In the genomic region with DNA sequence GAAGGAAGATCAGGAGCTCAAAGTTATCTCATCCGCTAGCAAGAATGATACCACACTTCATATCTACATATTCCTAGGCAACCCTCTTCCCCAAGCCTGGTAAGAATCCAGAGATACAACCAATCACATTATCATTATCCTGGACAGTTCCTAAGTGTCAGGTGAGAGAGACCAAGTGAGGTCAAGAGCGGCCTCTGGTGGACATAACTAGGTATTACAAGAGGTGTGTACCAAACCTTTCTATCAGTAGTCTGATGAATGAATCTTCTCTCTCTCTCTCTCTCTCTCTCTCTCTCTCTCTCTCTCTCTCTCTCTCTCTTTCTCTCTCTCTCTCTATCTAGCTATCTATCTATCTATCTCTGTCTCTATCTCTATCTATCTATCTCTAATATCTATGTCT, we compare ENCODE assay signal across 9 mouse cellular contexts. TPM values are rescaled to one million over a fixed set of nuclear protein-coding genes. Genes with fewer than 3 reads are reported as not detected.
A peak's percentile ranks its signal among the peaks of the same experiment; 100 is the strongest.
DNase-seq lines count a peak whose midpoint lies in the region; ATAC-seq and TF ChIP-seq lines count a peak whose summit lies in the region.
"Had no signal": no experiment of that assay in that cellular context is flagged by ENCODE, and none has a peak within 500 bp of the region (broad histone marks: within the 10 kb centered on the region; RNA-seq: fewer than 3 reads in every experiment).

No protein-coding gene starts in this region.

- TF ChIP-seq CTCF in testis, adult 2 months (IDR thresholded peaks at IDR 0.05; ENCODE audit: control insufficient read depth, insufficient read depth, insufficient replicate concordance, low read depth, low read length) = peak; percentile 26; the same call in 1 of the 2 replicates
- peak; percentile 80 for TF ChIP-seq CTCF in layer of hippocampus, adult 2 months (conservative IDR thresholded peaks at IDR 0.05)

- H3K9me3 ChIP-seq in heart, embryonic 12.5 days (replicated peaks) = no peaks in the 10 kb centered on the region
- H3K9me3 ChIP-seq: neural tube, embryonic 13.5 days had no signal

- intact Hi-C loops in heart, postnatal 10 days (cut with DNase I) = loop anchor here (5.0 kb wide), 1 partner anchor 524 kb away; no protein-coding TSS in a partner anchor

- no peak for ATAC-seq in heart, embryonic 12.5 days (ENCODE audit: insufficient number of reproducible peaks, low FRiP score)

- 0 out of 2 replicates have a peak, but pooled peaks cover 7% of the 10 kb centered on the region for H3K27me3 ChIP-seq in heart, embryonic 12.5 days (replicated peaks)
- H3K27me3 ChIP-seq in testis, adult 2 months (ENCODE audit: control insufficient read depth, insufficient read depth, low read length) = no peaks in the 10 kb centered on the region
- H3K27me3 ChIP-seq: neural tube, embryonic 13.5 days had no signal

- H3K4me3 ChIP-seq in heart, embryonic 12.5 days = no peak overlapping the region
- no peak overlapping the region for H3K4me3 ChIP-seq in testis, adult 2 months (ENCODE audit: control insufficient read depth, low read depth, low read length)
- H3K4me3 ChIP-seq in layer of hippocampus, adult 2 months = no peak overlapping the region
- H3K4me3 ChIP-seq: neural tube, embryonic 13.5 days had no signal

- 0 out of 2 replicates have a peak, but pooled peaks cover 4% of the 10 kb centered on the region for H3K4me1 ChIP-seq in heart, embryonic 12.5 days (replicated peaks)
- peaks cover 11% of the 10 kb centered on the region for H3K4me1 ChIP-seq in testis, adult 2 months (ENCODE audit: control insufficient read depth, insufficient read depth, low read length)

- TF ChIP-seq POLR2A in testis, adult 2 months (IDR thresholded peaks at IDR 0.05; ENCODE audit: control insufficient read depth, low read depth, low read length) = no peak

- no peaks in the 10 kb centered on the region for H3K36me3 ChIP-seq in heart, embryonic 12.5 days
- H3K36me3 ChIP-seq in testis, adult 2 months (ENCODE audit: control insufficient read depth, insufficient read depth, low read length) = no peaks in the 10 kb centered on the region
- H3K36me3 ChIP-seq: neural tube, embryonic 13.5 days had no signal

- H3K27ac ChIP-seq in heart, embryonic 12.5 days (ENCODE audit: poor library complexity, severe bottlenecking) = no peak overlapping the region
- no peak overlapping the region for H3K27ac ChIP-seq in testis, adult 2 months (ENCODE audit: control insufficient read depth, insufficient read depth, low read depth, low read length)
- no peak overlapping the region for H3K27ac ChIP-seq in layer of hippocampus, adult 2 months
- H3K27ac ChIP-seq: neural tube, embryonic 13.5 days had no signal

- 4% methylated on average over 2 of the region's 2 CpGs for WGBS in heart, embryonic 12.5 days

- no peak overlapping the region for H3K9ac ChIP-seq in heart, embryonic 12.5 days
- H3K9ac ChIP-seq: neural tube, embryonic 13.5 days had no signal

- peak; percentile 41 to 67 for DNase-seq in heart, postnatal 10 days
- DNase-seq in testis, postnatal 10 days (ENCODE audit: low spot score) = no peak
- DNase-seq in cerebellum, adult 8-10 months = peak; percentile 26
- peak in 1 of 2 experiments; percentile 48 for DNase-seq in layer of hippocampus, adult 2 months (ENCODE audit: low spot score in 2 of 2)
- peak; percentile 39 to 74 for DNase-seq in spleen, postnatal 4 days (ENCODE audit: low spot score in 2 of 2)
- no peak for DNase-seq in urinary bladder, adult 2 months (ENCODE audit: low spot score)

- no peak overlapping the region for H3K4me2 ChIP-seq in heart, embryonic 12.5 days
- H3K4me2 ChIP-seq: neural tube, embryonic 13.5 days had no signal

RNA-seq across cellular contexts. Expression of a gene that starts 20.0 kb away (rescaled TPM):
- not detected for total RNA-seq in heart, postnatal 10 days (2021)
- 0.14 and 0.24 TPM in 2 replicates for polyA plus RNA-seq in heart, embryonic 12.5 days (2016; fragmentation: Nextera tagmentation; extraction: Ambion mirVana)
- 0.24 TPM in 1 of 2 replicates, not detected in the other for polyA plus RNA-seq in testis, adult 2 months (2012; rRNA removed)
- under 1 TPM in 1 of 2 experiments, not detected in 1; 0.28 TPM for total RNA-seq in layer of hippocampus, adult 2 months (2021)
- 0.40 and 0.62 TPM in 2 replicates for polyA plus RNA-seq in urinary bladder, adult 2 months (2012; rRNA removed)
- polyA plus RNA-seq: neural tube, embryonic 13.5 days had no signal

RNA-seq across cellular contexts. Expression of a gene that starts 55.1 kb away (rescaled TPM):
- total RNA-seq in heart, postnatal 10 days (2021) = 100 to 1,000 TPM; 151 to 155 TPM
- polyA plus RNA-seq in heart, embryonic 12.5 days (2016; fragmentation: Nextera tagmentation; extraction: Ambion mirVana) = 92.5 and 95.8 TPM in 2 replicates
- polyA plus RNA-seq in testis, adult 2 months (2012; rRNA removed) = 34.3 and 36.5 TPM in 2 replicates
- 100 to 1,000 TPM; 103 to 120 TPM for total RNA-seq in layer of hippocampus, adult 2 months (2021)
- 102 and 119 TPM in 2 replicates for polyA plus RNA-seq in urinary bladder, adult 2 months (2012; rRNA removed)

RNA-seq across cellular contexts. Expression of a gene that starts 58.7 kb away (rescaled TPM):
- total RNA-seq in heart, postnatal 10 days (2021) = 10 to 100 TPM; 23.2 to 27.1 TPM
- 8.7 and 8.8 TPM in 2 replicates for polyA plus RNA-seq in heart, embryonic 12.5 days (2016; fragmentation: Nextera tagmentation; extraction: Ambion mirVana)
- 0.28 and 0.51 TPM in 2 replicates for polyA plus RNA-seq in testis, adult 2 months (2012; rRNA removed)
- total RNA-seq in layer of hippocampus, adult 2 months (2021) = 1 to 10 TPM; 1.4 to 1.6 TPM
- 3.6 and 4.3 TPM in 2 replicates for polyA plus RNA-seq in urinary bladder, adult 2 months (2012; rRNA removed)

Comparison
In these comparisons a context has a peak if more than half of its experiments do, and no peak if none do; other contexts are left out.
1. DNase-seq: peak in heart, postnatal 10 days (2 of 2), cerebellum, adult 8-10 months (single experiment) and spleen, postnatal 4 days (2 of 2); none in testis, postnatal 10 days (single experiment) and urinary bladder, adult 2 months (single experiment).